In the genomic region with DNA sequence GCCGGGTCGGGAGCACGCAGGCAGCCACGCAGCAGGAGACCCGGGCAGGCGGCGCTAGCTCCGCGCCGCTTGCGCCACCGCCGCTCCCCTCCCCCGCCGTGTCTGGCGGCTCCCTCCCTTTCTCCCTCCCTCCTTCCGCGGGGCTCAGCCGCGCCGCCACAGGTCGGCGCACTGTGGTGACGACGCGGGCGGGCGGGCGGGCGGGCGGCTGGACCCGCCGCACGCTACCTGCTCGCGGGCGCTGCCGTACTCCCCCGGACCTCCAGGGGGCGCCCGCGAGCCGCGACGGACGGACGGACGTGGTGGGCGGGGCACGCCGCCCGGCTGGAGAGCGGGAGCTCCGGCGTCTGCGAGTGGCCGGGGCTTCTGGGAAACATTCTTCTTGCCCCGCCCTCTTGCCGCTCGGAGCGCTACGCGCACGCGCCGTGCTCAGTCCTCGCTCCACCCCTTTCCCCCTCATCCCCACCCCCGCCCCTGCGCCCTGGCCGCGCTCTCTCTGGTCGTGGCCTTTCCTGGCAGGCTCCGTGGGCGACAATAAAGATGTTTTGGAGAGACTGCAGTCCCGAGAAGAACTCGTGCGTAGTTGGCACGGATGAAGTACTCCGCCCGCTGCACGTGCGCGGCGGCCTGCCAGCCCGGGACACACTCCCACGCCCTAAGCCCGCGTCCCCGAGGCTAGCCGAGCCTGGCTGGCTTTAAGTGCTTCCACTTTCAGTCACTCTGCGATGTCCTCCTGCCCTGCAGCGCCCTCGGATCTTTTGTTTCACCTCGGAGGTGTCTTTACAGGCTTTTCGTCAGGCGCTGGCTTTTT, we compare ENCODE assay signal across 8 mouse cellular contexts. TPM values are rescaled to one million over a fixed set of nuclear protein-coding genes. Genes with fewer than 3 reads are reported as not detected.
A peak's percentile ranks its signal among the peaks of the same experiment; 100 is the strongest.
DNase-seq lines count a peak whose midpoint lies in the region; ATAC-seq and TF ChIP-seq lines count a peak whose summit lies in the region.

A gene (minus strand): TSS at position 114 of the 811 bp plus-strand sequence.

- H3K4me3 ChIP-seq in E14TG2a.4 (replicated peaks; ENCODE audit: low read length), result peak within 1 kb of the TSS; percentile 89
- H3K4me3 ChIP-seq in forebrain, embryonic 13.5 days, result peak within 1 kb of the TSS; percentile 86
- H3K4me3 ChIP-seq in liver, postnatal 0 days (ENCODE audit: low read depth, low read length), result peak within 1 kb of the TSS; percentile 92
- peak within 1 kb of the TSS; percentile 84 for H3K4me3 ChIP-seq in neural tube, embryonic 14.5 days (ENCODE audit: low read depth, low read length)

- no peaks in the 10 kb centered on the region for H3K27me3 ChIP-seq in E14TG2a.4 (ENCODE audit: insufficient read depth, low read length)
- H3K27me3 ChIP-seq in forebrain, embryonic 13.5 days, result no peaks in the 10 kb centered on the region
- no peaks in the 10 kb centered on the region for H3K27me3 ChIP-seq in liver, postnatal 0 days (ENCODE audit: insufficient read depth, low read length)
- no peaks in the 10 kb centered on the region for H3K27me3 ChIP-seq in neural tube, embryonic 14.5 days (ENCODE audit: control insufficient read depth, insufficient read depth, low read length)

- intact Hi-C loops in heart, postnatal 10 days (cut with DNase I), result loop anchor here (2.0 kb wide), 1 partner anchor 14 kb away; no protein-coding TSS in a partner anchor

- DNase-seq in c-Kit-positive CD71-positive TER-119-positive erythroid progenitor cells, embryonic 14.5 days (ENCODE audit: low spot score), result peak; percentile 91
- DNase-seq in heart, postnatal 10 days, result peak; percentile 96 to 97
- DNase-seq in large intestine, adult 2 months (ENCODE audit: low read depth, low spot score), result peak; percentile 75
- DNase-seq in liver, postnatal 0 days, result peak; percentile 98
- DNase-seq in testis, postnatal 10 days (ENCODE audit: low spot score), result peak; percentile 98

- peaks cover 15% of the 10 kb centered on the region for H3K36me3 ChIP-seq in E14TG2a.4 (ENCODE audit: insufficient read depth, low read length)
- H3K36me3 ChIP-seq in forebrain, embryonic 13.5 days (ENCODE audit: poor library complexity, severe bottlenecking), result no peaks in the 10 kb centered on the region
- H3K36me3 ChIP-seq in liver, postnatal 0 days (replicated peaks; ENCODE audit: insufficient read depth, low read length), result no peaks in the 10 kb centered on the region
- no peaks in the 10 kb centered on the region for H3K36me3 ChIP-seq in neural tube, embryonic 14.5 days (ENCODE audit: control insufficient read depth, insufficient read depth, low read length)

- peak; percentile 95 for ATAC-seq in forebrain, embryonic 13.5 days
- peak; percentile 91 for ATAC-seq in liver, postnatal 0 days
- ATAC-seq in neural tube, embryonic 14.5 days (ENCODE audit: low read depth), result peak; percentile 94

- H3K9me3 ChIP-seq in E14TG2a.4 (ENCODE audit: low read length), result peaks cover 8% of the 10 kb centered on the region
- H3K9me3 ChIP-seq in forebrain, embryonic 13.5 days (replicated peaks), result no peaks in the 10 kb centered on the region; the same call in 1 of the 2 replicates
- no peaks in the 10 kb centered on the region for H3K9me3 ChIP-seq in liver, postnatal 0 days (ENCODE audit: low read length)
- no peaks in the 10 kb centered on the region for H3K9me3 ChIP-seq in neural tube, embryonic 14.5 days (ENCODE audit: control insufficient read depth, low read length)

- peak within 1 kb of the TSS; percentile 92 for H3K9ac ChIP-seq in forebrain, embryonic 13.5 days
- peak within 1 kb of the TSS; percentile 89 for H3K9ac ChIP-seq in liver, postnatal 0 days (replicated peaks)
- peak within 1 kb of the TSS; percentile 81 for H3K9ac ChIP-seq in neural tube, embryonic 14.5 days (replicated peaks; ENCODE audit: low read depth, low read length)

- H3K27ac ChIP-seq in forebrain, embryonic 13.5 days, result peak within 1 kb of the TSS; percentile 98
- H3K27ac ChIP-seq in liver, postnatal 0 days (ENCODE audit: low read depth), result peak within 1 kb of the TSS; percentile 99
- peak within 1 kb of the TSS; percentile 98 for H3K27ac ChIP-seq in neural tube, embryonic 14.5 days (ENCODE audit: low read depth, low read length)

- no peak for TF ChIP-seq CTCF in E14TG2a.4 (conservative IDR thresholded peaks at IDR 0.05; ENCODE audit: low read length)
- peak; percentile 82 for TF ChIP-seq CTCF in liver, postnatal 0 days (IDR thresholded peaks at IDR 0.05; ENCODE audit: low read depth)

- TF ChIP-seq EP300 in liver, postnatal 0 days (IDR thresholded peaks at IDR 0.05; ENCODE audit: low read depth), result no peak

- WGBS in forebrain, embryonic 13.5 days, result under 1% methylated on average over 71 of the region's 96 CpGs
- under 1% methylated on average over 92 of the region's 96 CpGs for WGBS in large intestine, adult 2 months
- WGBS in liver, postnatal 0 days (ENCODE audit: insufficient replicate concordance), result under 1% methylated on average over 53 of the region's 96 CpGs
- WGBS in neural tube, embryonic 14.5 days, result under 1% methylated on average over 66 of the region's 96 CpGs

- H3K4me1 ChIP-seq in E14TG2a.4 (replicated peaks; ENCODE audit: low read depth, low read length), result peaks cover 49% of the 10 kb centered on the region
- H3K4me1 ChIP-seq in forebrain, embryonic 13.5 days, result peaks cover 28% of the 10 kb centered on the region
- peaks cover 34% of the 10 kb centered on the region for H3K4me1 ChIP-seq in liver, postnatal 0 days (ENCODE audit: insufficient read depth)
- H3K4me1 ChIP-seq in neural tube, embryonic 14.5 days (ENCODE audit: control insufficient read depth, insufficient read depth, low read length), result peaks cover 14% of the 10 kb centered on the region; the same call in 1 of the 2 replicates

- peak within 1 kb of the TSS; percentile 71 for H3K4me2 ChIP-seq in forebrain, embryonic 13.5 days
- H3K4me2 ChIP-seq in liver, postnatal 0 days (ENCODE audit: low read depth, low read length), result peak within 1 kb of the TSS; percentile 94
- H3K4me2 ChIP-seq in neural tube, embryonic 14.5 days (ENCODE audit: low read depth, low read length), result peak within 1 kb of the TSS; percentile 70

RNA-seq across cellular contexts. Expression of the gene that starts here (rescaled TPM):
- 70.1 and 80.3 TPM in 2 replicates for polyA plus RNA-seq in forebrain, embryonic 13.5 days (2015; fragmentation: Nextera tagmentation; extraction: Ambion mirVana)
- total RNA-seq in heart, postnatal 10 days (2021), result 10 to 100 TPM; 59.1 to 59.6 TPM
- polyA plus RNA-seq in large intestine, adult 2 months (2012; rRNA removed), result 11.6 and 16.5 TPM in 2 replicates
- 32.5 and 35.6 TPM in 2 replicates for polyA plus RNA-seq in liver, postnatal 0 days (2015; fragmentation: Nextera tagmentation; extraction: Ambion mirVana)
- 43.6 and 53.3 TPM in 2 replicates for polyA plus RNA-seq in neural tube, embryonic 14.5 days (2014; fragmentation: Nextera tagmentation; extraction: Ambion mirVana)

Comparison
In these comparisons a context has a peak if more than half of its experiments do, and no peak if none do; other contexts are left out.
1. Peak in every context shown above with its lines: DNase-seq, ATAC-seq, H3K4me3 ChIP-seq and H3K27ac ChIP-seq.